Mouse (Mus musculus): ENCODE data around the gene Msl1.

Gene Msl1

DNA sequence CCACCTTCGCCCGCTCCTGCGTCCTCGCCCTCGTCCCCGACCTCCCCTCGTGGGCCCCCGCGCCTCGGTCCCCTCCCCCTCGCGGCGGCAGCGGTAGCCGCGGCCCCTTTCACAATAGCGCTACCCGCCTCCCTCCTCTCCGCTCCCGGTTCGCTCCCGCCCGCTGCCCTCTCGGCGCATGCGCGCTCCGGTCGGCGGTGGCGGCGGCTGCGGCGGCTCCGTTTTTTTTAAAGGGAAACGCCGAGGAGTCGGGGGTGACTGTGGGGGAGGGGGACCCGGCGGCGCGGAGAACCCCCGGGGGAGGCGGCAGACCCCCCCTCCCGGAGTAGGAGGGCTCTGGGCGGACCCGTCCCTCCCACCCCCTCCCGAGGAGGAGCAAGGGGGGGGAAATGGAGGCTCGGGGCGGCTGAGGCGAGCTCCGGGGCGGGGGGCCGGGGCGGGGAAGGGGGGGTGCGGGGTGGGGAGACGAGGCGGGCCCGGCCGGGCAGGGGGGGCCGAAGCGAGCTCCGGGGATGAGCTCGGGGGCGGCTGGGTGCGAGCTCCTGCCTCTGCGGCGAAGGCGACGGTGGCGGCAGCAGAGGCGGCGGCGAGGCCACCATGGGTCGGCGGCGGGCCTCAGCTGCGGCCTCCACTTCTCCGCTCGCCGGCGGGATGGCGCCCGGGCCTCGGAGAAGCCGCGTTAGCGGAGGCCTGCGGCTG lies at the start of gene Msl1:
Gene Msl1, plus strand, starts transcription at position 502 of the 699 bp plus-strand sequence.
- under 1% methylated on average over 82 of the region's 89 CpGs for WGBS

- WGBS = 21% methylated on average over 12 of the region's 12 CpGs
These were observed 49.1 kb upstream of the Msl1 start for GRCm38 (mm10) chr11:98745932-98746853.

- WGBS = 2% methylated on average over 19 of the region's 19 CpGs
These were observed 48.2 kb upstream of the Msl1 start for GRCm38 (mm10) chr11:98746855-98747693.

- WGBS = 11% methylated on average over 6 of the region's 6 CpGs
These were observed 47.4 kb upstream of the Msl1 start for GRCm38 (mm10) chr11:98747804-98748505.

- 7% methylated on average over 15 of the region's 15 CpGs for WGBS
These were observed 46.6 kb upstream of the Msl1 start for GRCm38 (mm10) chr11:98748506-98749416.

- WGBS = 10% methylated on average over 5 of the region's 5 CpGs
These were observed 45.6 kb upstream of the Msl1 start for GRCm38 (mm10) chr11:98749716-98750115.

- 9% methylated on average over 17 of the region's 17 CpGs for WGBS
These were observed 44.7 kb upstream of the Msl1 start for GRCm38 (mm10) chr11:98750351-98751201.

DNA sequence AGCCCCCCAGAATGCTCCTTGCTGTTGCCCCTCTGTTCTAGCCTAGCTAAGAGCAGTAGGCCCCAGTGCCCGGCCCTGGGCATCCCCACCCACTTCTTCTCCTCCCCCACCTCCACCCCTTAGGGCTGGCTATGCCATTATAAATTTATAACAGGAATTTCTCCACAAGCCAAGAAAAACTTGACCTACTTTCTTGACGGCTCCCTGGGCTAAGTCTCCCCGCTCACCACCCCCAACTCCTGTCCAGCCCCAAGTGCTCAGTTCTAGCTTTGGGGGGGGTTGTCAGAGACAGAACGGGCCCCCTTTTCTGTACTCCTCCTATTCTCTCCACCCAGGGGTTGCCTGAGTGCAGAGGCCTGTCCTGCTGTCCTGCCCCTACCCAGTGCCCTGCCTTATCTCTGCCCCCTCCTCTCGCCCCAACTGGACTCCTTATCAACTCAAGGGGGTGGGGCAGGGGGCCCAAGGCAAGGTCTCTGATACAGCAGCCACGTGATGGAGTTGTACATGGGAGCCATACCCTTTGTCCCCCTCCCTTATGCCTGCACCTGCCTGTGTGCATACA lies 44.0 kb upstream of the Msl1 start:
- 8% methylated on average over 6 of the region's 6 CpGs for WGBS

DNA sequence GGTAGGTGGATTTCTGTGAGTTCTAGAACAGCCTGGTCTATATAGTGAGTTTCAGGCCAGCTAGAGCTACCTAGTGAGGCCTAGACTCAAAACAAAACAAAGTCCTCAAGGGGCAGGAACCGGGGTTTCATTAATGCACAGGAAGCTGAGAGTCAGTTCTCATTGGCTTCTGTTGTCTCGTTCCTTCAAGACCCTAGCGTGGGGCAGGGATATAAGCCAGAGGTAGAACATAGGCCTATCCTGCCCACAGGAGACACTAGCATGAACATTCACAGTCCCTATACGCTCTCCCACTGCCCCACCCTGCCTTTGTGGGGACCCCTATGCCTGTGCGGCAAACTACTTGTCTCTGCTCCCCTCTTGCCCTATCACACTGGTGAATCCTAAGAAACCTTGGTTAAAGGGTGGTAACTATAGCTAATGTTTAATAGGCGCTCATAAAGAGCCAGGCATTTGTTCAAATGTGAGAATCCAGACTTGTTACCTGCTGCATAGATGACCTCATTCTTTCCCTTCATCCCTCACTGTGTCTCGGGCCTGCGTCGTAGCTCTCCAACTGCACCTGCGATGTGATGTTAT lies 42.7 kb upstream of the Msl1 start:
- 62% methylated on average over 10 of the region's 10 CpGs for WGBS

GRCm38 (mm10) chr11:98753264-98753663 lies 42.1 kb upstream of the Msl1 start:
- 81% methylated on average over 5 of the region's 5 CpGs for WGBS

- WGBS = 25% methylated on average over 9 of the region's 9 CpGs
These were observed 41.1 kb upstream of the Msl1 start for GRCm38 (mm10) chr11:98754151-98754620.

DNA sequence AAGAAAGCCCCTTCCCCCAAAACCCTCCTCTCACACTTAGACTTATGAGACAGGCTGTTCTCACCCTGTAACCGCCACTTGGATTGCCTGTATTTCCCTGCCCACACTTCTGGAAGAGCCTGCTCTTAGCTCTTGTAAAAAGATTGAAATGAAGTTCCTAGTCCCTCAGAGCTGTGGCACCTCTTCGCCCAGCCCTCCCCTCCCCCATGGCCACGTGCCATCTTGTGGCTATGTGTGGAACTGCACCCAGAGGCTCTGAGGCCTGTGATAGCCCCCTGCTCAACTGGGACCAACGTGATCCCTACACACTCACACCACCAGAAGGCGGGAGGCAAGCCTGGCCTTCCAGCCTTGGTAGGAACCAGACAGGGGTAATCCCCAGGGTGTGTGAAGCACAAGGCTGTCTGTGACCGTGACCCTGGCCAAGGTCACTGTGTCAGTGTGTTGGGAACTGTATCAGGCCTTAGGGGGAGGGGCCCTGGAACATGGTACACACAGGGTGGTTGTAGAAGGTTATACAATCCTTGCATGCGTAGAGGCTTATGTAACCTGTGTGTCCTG lies 40.6 kb upstream of the Msl1 start:
- 11% methylated on average over 7 of the region's 7 CpGs for WGBS

DNA sequence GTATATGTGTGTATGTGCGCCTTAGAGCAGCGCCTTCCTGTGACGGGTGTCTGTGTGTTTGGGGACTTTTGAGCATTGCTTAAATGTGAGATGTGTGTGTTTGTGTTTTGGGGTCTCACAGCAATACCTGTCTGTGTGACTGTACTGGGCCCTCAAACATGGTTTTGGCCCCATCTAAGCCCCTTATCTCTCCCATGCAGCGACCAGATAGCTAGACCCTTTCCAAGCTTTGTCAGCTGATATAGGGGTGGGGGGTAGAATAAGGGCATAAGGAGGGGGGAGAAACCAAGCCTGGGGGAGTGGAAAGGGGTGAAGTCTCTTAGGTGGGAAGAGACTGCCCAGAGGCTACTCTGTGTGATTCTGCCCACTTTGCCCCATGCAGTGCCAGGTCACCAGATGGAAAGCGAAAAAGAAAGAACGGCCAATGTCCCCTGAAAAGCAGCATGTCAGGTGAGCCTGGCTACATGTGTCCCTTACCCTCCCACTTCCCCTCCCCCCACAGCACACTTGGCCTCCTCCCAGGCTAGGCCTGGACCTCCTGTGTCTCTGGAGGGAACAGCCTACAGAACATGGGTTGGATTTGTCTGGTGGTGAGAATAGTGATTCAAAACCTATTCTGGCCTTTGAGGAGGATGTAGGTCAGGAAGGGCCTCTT lies 39.5 kb upstream of the Msl1 start:
- WGBS = 69% methylated on average over 6 of the region's 6 CpGs

DNA sequence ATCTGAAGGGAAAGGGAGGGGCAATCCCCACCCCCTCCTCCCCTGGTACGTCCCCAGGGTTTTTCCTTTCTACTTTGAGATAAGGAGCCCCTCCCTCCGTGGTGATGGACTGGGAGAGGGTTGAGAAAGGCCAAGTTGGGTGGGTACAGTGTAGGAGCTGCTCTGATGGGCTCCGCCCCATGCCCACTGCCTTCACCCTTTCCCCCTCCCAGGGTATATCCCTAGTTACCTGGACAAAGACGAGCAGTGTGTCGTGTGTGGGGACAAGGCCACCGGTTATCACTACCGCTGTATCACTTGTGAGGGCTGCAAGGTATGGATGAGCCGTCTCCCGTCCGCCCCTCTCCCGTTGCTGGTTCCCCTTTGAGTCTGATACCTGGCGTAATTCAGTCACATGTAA lies 38.6 kb upstream of the Msl1 start:
- WGBS = 83% methylated on average over 12 of the region's 12 CpGs

DNA sequence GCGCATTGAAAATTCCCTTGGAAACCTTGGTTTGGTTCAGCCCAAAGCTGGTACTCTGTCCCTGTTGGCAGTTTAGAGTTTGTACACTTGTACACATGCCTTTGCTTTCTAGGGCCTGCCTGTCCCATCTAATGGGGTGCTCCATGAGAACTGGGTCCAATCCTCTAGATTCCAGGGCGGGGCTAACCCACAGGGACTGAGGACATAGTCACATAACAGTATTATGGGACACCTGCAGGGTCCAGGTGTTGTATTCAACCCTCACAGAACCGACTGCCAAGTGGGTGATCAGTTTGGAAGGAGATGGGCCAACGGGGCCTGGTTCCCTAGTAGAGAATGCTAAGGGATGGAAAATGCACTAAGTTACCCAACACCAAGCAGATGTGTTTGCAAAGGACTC lies 33.4 kb upstream of the Msl1 start:
- WGBS = 81% methylated on average over 4 of the region's 4 CpGs

DNA sequence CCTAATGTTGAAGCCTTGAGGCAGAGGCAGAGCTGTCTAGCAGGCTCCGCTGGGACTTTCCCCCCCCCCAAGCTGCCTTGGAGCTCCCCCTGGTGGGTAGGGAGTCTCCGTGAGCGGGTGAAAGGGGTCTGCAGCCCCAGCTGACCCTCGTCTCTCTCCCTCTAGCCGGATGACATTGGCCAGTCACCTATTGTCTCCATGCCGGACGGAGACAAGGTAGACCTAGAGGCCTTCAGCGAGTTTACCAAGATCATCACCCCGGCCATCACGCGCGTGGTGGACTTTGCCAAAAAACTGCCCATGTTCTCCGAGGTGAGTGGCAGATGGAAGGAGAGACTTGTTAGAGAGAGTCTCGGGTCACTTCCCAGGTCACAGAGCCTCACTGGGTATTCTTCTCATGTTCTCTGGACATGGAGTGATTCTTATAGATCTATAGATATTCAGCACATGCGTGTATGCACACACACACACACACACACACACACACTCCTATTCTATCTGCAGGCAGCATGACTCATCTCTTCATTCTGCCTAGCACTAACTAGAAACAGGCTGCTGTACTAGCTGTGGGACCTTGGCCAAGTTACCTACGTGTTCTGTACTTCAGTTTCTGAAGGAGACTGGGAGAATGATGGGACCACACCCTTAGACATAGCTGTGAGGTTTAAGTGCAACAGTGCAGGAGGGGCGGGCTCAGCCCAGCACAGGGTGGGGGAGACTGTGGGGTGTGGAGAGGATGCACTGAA lies 32.4 kb upstream of the Msl1 start:
- 54% methylated on average over 17 of the region's 17 CpGs for WGBS

- 79% methylated on average over 8 of the region's 8 CpGs for WGBS
These were observed 31.8 kb upstream of the Msl1 start for GRCm38 (mm10) chr11:98763502-98763861.

Data from cerebral cortex, adult 2 months (tissue).